Mouse (Mus musculus): ENCODE results near the gene Vmn1r2. TPM values are rescaled to one million over a fixed set of nuclear protein-coding genes. Genes with fewer than 3 reads are reported as not detected.
"Not testable (repeated sequence)": the region's sequence is repeated elsewhere in the genome, so short reads cannot be mapped to it uniquely, and the experiment has no call there.

The Vmn1r2 gene
- polyA plus RNA-seq (2016; fragmentation: Nextera tagmentation; extraction: Ambion mirVana), result not detected in 2 replicates

GRCm38 (mm10) chr4:3167020-3167419, at the start of gene Vmn1r2:
Gene Vmn1r2, plus strand, starts transcription at chr4:3167320.
- not testable (repeated sequence) for H3K4me1 ChIP-seq; H3K27ac ChIP-seq (replicated peaks); H3K27me3 ChIP-seq (ENCODE audit: low read depth, poor library complexity, severe bottlenecking); H3K36me3 ChIP-seq; DNase-seq (ENCODE audit: low spot score); H3K4me3 ChIP-seq
- H3K9me3 ChIP-seq (replicated peaks), result peaks cover 22% of the 10 kb centered on the region
- WGBS, result no CpG with 5 or more reads among the region's 1 CpGs

GRCm38 (mm10) chr4:3147926-3148325, 19.2 kb upstream of the Vmn1r2 start:
- H3K4me3 ChIP-seq; H3K9me3 ChIP-seq (replicated peaks); H3K4me1 ChIP-seq; H3K27me3 ChIP-seq (ENCODE audit: low read depth, poor library complexity, severe bottlenecking); DNase-seq (ENCODE audit: low spot score); H3K27ac ChIP-seq (replicated peaks); H3K36me3 ChIP-seq: not testable (repeated sequence)
- WGBS, result no CpG with 5 or more reads among the region's 3 CpGs

DNA sequence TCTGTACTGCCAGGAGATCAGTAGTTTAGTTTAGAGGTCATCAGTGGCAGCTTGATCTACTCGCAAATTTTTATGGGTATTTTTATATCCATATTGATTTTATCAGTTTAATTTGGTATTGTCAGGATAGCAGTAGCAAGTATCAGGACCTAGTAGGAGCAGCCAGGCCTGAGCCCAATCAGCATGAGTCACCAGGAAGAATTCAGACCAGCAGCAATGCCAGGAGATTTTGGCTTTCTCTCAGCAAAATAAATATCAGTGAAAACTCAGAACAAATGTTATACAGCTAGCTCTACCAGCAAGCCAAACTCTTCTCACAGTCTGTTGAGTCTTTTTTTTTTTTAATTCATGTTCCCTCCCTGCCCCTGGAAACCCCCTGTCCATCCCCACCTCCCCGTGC, 13.8 kb upstream of the Vmn1r2 start:
- not testable (repeated sequence) for H3K4me3 ChIP-seq; H3K36me3 ChIP-seq; H3K27ac ChIP-seq (replicated peaks); DNase-seq (ENCODE audit: low spot score); H3K4me1 ChIP-seq; H3K27me3 ChIP-seq (ENCODE audit: low read depth, poor library complexity, severe bottlenecking)
- WGBS, result 80% methylated on average over 2 of the region's 2 CpGs
- H3K9me3 ChIP-seq (replicated peaks), result peaks cover 13% of the 10 kb centered on the region; the same call in 1 of the 2 replicates

DNA sequence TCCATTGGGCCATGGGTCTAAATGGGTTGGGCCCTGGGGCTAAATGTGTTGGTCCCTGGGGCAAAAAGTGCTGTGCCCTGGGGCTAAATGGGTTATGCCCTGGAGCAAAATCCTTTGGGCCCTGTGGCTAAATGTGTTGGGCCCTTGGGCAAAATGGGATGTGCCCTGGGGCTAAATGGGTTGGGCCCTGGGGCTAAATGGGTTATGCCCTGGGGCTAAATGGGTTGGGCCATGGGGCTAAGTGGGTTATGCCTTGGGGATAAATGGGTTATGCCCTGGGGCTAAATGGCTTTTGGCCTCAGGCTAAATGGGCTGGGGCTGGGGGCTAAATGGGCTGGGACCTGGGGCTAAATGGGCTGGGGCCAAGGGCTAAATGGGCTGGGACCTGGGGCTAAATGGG, 2.7 kb upstream of the Vmn1r2 start:
- not testable (repeated sequence) for H3K27me3 ChIP-seq (ENCODE audit: low read depth, poor library complexity, severe bottlenecking); H3K4me1 ChIP-seq; H3K36me3 ChIP-seq; H3K4me3 ChIP-seq; DNase-seq (ENCODE audit: low spot score); H3K27ac ChIP-seq (replicated peaks)
- H3K9me3 ChIP-seq (replicated peaks), result peaks cover 22% of the 10 kb centered on the region

DNA sequence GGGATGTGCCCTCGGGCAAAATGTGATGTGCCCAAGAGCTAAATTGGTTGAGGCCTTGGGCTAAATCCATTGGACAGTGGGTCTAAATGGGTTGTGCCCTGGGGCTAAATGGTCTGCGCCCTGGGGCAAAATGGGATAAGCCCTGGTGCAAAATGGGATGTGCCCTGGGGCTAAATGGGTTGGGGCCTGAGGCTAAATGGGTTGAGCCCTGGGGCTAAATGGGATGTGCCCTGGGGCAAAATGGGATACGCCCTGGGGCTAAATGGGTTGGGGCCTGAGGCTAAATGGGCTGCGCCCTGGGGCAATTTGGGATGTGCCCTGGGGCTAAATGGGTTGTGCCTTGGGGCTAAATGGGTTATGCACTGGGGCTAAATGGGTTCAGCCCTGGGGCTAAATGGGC, 2.1 kb upstream of the Vmn1r2 start:
- 88% methylated on average over 4 of the region's 4 CpGs for WGBS
- Histone ChIP-seq H3K4me1 (no peaks in the 10 kb centered on the region), H3K36me3 (no peaks in the 10 kb centered on the region), H3K27ac (replicated peaks) (no peak overlapping the region), H3K9me3 (replicated peaks) (peaks cover 22% of the 10 kb centered on the region), H3K27me3 (ENCODE audit: low read depth, poor library complexity, severe bottlenecking) (no peaks in the 10 kb centered on the region), H3K4me3 (no peak overlapping the region)
- no peak for DNase-seq (ENCODE audit: low spot score)

GRCm38 (mm10) chr4:3174586-3174985, 7.5 kb downstream of the Vmn1r2 start:
- not testable (repeated sequence) for H3K27me3 ChIP-seq (ENCODE audit: low read depth, poor library complexity, severe bottlenecking); H3K4me3 ChIP-seq; H3K27ac ChIP-seq (replicated peaks); H3K36me3 ChIP-seq; H3K4me1 ChIP-seq; DNase-seq (ENCODE audit: low spot score)
- WGBS, result 77% methylated on average over 4 of the region's 4 CpGs
- peaks cover 49% of the 10 kb centered on the region for H3K9me3 ChIP-seq (replicated peaks)

- WGBS, result 89% methylated on average over 7 of the region's 8 CpGs
- peaks cover 60% of the 10 kb centered on the region for H3K9me3 ChIP-seq (replicated peaks)
- H3K27ac ChIP-seq (replicated peaks), result not testable (repeated sequence)
These were observed 8.6 kb downstream of the Vmn1r2 start for GRCm38 (mm10) chr4:3175756-3176155.

GRCm38 (mm10) chr4:3176195-3176594, 9.1 kb downstream of the Vmn1r2 start:
- DNase-seq (ENCODE audit: low spot score); H3K4me1 ChIP-seq; H3K36me3 ChIP-seq; H3K27ac ChIP-seq (replicated peaks); H3K27me3 ChIP-seq (ENCODE audit: low read depth, poor library complexity, severe bottlenecking); H3K4me3 ChIP-seq: not testable (repeated sequence)
- WGBS, result 84% methylated on average over 6 of the region's 6 CpGs
- H3K9me3 ChIP-seq (replicated peaks), result peaks cover 65% of the 10 kb centered on the region

More at GRCm38 (mm10) chr4:3175756-3176155, 8.6 kb downstream of the Vmn1r2 start:
- not testable (repeated sequence) for H3K4me3 ChIP-seq; H3K27me3 ChIP-seq (ENCODE audit: low read depth, poor library complexity, severe bottlenecking); DNase-seq (ENCODE audit: low spot score); H3K4me1 ChIP-seq; H3K36me3 ChIP-seq

DNA sequence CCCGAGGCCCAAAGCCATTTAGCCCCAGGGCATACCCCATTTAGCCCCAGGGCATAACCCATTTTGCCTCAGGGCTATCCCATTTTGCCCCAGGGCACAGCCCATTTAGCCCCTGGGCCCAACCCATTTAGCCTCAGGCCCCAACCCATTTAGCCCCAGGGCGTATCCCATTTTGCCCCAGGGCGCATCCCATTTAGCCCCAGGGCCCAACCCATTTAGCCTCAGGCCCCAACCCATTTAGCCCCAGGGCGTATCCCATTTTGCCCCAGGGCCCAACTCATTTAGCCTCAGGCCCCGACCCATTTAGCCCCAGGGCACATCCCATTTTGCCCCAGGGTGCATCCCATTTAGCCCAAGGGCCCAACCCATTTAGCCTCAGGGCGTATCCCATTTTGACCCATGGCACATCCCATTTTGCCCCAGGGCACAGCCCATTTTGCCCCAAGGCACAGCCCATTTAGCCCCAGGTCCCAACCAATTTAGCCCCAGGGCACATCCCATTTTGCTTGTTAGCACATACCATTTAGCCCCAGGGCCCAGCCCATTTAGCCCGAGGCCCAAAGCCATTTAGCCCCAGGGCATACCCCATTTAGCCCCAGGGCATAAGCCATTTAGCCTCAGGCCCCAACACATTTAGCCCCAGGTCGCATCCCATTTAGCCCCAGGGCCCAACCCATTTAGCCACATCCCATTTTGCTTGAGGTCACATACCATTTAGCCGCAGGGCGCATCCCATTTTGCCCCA, 9.8 kb downstream of the Vmn1r2 start:
- WGBS, result 83% methylated on average over 10 of the region's 10 CpGs
- not testable (repeated sequence) for H3K27me3 ChIP-seq (ENCODE audit: low read depth, poor library complexity, severe bottlenecking); H3K4me1 ChIP-seq; H3K4me3 ChIP-seq; DNase-seq (ENCODE audit: low spot score); H3K27ac ChIP-seq (replicated peaks); H3K36me3 ChIP-seq
- peaks cover 68% of the 10 kb centered on the region for H3K9me3 ChIP-seq (replicated peaks)

DNA sequence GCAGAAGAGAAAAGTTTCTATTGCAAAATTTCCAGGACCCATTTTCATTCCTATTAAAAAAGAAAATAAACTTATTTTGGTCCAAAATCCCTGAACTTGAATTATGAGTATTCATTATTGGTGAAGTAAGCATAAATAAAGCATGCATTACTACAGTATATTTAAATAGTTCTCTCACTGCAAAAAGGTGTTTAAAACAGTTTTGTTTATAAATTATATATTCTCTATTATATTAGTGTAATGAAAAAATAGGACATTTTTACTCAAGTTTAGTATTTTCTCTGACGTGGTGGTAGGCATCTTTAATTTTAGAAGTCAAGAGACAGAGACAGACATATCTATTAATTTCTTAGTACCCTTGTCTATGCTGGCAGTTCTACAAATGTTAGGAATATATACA, 18.1 kb downstream of the Vmn1r2 start, which contains the start of gene Vmn1r3:
Gene Vmn1r3 (minus strand): TSS at position 101 of the 400 bp plus-strand sequence.
- H3K4me3 ChIP-seq; H3K27ac ChIP-seq (replicated peaks); H3K36me3 ChIP-seq; H3K4me1 ChIP-seq; DNase-seq (ENCODE audit: low spot score); H3K27me3 ChIP-seq (ENCODE audit: low read depth, poor library complexity, severe bottlenecking): not testable (repeated sequence)
- 88% methylated on average over 1 of the region's 1 CpGs for WGBS
- H3K9me3 ChIP-seq (replicated peaks), result peaks cover 18% of the 10 kb centered on the region

DNA sequence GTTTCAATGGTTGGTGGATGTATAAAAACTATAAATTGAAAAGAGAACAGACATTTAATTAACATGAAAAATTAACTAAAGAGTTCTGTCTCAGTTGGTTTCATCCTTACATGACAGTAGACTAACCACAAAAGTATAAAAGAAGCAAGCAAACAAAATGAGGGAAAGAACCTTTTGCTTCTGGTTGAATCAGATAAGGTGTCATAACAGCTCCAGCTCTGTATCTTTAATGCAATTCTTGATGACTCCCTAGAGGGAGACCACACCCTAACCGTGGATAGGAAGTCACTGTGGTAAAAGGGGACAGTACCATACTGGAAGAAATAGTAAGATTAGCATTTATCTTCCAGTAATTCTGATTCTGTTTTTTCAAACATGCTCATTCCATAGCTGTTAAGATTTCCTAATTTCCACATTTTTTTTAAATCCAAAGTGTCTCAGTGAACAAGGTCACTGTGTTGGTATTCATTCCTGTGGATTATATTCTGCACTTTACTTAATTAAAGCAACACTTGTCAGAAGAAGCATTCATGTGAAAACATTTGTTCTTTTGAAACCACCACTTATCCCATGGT, 42.6 kb downstream of the Vmn1r2 start:
- H3K4me3 ChIP-seq; DNase-seq (ENCODE audit: low spot score); H3K4me1 ChIP-seq; H3K27ac ChIP-seq (replicated peaks); H3K9me3 ChIP-seq (replicated peaks); H3K27me3 ChIP-seq (ENCODE audit: low read depth, poor library complexity, severe bottlenecking); H3K36me3 ChIP-seq: not testable (repeated sequence)
- WGBS, result 68% methylated on average over 1 of the region's 1 CpGs

DNA sequence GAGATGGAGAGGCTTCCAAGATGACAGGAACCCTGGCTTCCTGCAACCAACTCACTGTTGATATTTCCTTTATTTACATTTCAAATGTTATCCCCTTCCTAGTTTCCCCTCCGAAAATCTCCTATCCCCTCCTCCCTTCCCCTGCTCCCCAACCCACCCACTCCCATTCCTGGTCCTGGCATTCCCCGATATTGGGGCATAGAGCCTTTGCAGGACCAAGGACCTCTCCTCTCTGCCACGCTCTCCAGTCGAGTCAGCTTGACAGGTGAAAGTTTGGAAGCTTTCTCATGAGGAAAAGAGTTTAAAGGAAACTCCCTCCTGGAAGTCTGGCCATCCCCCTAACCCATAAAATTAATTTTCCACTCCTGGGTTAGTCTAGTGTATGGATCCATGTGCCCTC, 46.2 kb downstream of the Vmn1r2 start:
- 80% methylated on average over 4 of the region's 4 CpGs for WGBS
- H3K27me3 ChIP-seq (ENCODE audit: low read depth, poor library complexity, severe bottlenecking); H3K4me3 ChIP-seq; DNase-seq (ENCODE audit: low spot score); H3K27ac ChIP-seq (replicated peaks); H3K36me3 ChIP-seq; H3K9me3 ChIP-seq (replicated peaks); H3K4me1 ChIP-seq: not testable (repeated sequence)

- H3K4me1 ChIP-seq; H3K4me3 ChIP-seq; H3K36me3 ChIP-seq; H3K9me3 ChIP-seq (replicated peaks); H3K27ac ChIP-seq (replicated peaks); DNase-seq (ENCODE audit: low spot score); H3K27me3 ChIP-seq (ENCODE audit: low read depth, poor library complexity, severe bottlenecking): not testable (repeated sequence)
- WGBS, result 79% methylated on average over 2 of the region's 2 CpGs
These were observed 49.3 kb downstream of the Vmn1r2 start for GRCm38 (mm10) chr4:3216382-3216781.
